Mouse (Mus musculus) frontal cortex, postnatal 10 days (tissue): ENCODE measurements around the gene Xpr1.
A peak's percentile ranks its signal among the peaks of the same experiment; 100 is the strongest.

Experiments used
- DNase-seq, 2 experiments: peaks; one replicate each; pipeline ENCODE4 v3.0.0; 2022; ENCODE audit warnings: low spot score in 2 of 2, mixed read lengths in 1 of 2

Gene Xpr1

DNA sequence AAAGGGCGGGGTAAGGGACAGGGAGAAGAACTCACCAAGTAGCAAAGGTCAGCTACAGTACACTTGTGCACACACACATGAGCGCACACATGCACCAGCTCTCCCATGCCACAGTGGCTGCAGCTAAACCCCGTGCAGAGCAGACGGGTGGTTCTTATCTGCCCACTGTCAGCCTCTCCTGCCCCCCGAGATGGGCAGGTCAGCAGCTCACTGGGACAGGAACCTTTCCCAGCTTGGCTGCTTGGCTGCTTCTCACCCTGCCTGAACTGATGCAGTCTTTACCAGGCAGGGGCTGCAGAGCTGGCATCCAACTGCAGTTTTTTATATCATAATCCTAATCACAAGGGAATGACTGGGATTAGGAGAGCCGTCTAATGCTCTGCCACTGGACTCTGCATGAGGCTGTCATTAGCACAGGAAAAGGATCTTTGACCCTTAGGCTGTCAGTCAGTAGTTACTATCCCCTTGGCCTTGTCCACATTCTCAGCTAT, 164.5 kb downstream of the Xpr1 start:
- DNase-seq = no peak

DNA sequence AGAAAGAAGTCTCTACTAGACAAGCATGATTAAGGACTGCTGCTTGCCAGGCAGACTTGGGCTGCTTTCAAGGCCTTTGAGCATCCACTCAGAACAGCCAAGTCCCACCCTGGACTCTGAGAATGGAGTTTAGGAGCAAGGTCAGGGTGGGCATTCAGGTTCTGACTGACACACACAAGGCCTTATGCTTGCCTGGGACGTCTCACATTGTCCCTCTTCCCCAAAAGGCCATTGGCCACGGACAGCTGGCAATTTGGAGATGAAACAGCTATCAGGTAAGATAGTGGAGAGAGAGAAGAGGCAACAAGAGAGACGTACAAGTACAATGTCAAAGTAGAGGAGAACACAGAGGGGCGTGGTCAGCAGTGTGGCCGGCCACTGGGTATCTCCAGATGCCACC, 165.6 kb downstream of the Xpr1 start:
- DNase-seq = no peak

DNA sequence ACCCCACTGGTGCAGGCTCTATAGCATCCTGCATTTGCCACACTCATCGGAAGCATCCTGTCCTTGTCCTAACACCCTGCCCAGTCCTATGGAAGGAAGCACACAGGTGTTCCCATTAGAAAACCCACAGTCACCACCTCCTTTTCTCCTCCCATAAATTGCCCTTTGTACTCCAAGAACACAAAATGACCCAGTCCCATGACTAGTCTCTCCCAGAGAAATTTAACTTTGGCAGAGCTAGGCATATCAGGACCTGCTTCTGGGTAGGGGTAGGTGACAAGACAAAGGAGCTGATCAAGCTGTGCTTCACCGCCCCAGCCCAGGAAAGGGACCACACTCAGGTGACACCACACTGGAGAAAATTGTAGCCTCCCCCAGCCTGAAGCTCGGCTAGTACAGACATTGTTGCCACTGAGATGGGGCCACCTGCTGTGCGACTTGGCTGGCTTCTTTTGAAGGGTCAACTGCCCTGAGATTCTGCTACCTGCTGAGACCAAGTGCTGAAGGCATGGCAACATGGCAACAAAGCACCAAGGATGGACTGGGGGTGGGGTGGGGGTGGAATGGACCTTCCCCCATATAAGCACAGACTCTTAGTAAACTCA, 166.6 kb downstream of the Xpr1 start:
- DNase-seq = no peak

DNA sequence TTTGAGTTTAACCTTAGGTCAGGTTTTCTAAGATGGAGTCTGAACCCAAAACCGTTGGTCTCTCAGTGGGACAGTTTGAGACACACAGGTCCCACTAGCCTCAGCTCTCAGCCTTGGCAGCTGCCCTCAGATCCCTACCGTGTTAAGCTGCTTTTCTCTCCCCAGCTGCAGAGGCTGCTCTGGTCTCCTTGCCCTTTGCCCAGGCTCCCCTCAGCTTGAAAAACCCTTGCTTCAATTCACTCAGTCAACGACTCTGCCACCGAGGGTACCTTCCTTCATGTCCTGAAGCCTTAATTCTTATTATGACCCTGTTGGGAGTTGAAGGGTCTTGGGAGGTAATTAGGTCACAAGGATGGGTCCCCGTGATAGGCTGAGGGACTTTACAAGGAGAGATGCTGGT, 167.3 kb downstream of the Xpr1 start:
- no peak for DNase-seq

DNA sequence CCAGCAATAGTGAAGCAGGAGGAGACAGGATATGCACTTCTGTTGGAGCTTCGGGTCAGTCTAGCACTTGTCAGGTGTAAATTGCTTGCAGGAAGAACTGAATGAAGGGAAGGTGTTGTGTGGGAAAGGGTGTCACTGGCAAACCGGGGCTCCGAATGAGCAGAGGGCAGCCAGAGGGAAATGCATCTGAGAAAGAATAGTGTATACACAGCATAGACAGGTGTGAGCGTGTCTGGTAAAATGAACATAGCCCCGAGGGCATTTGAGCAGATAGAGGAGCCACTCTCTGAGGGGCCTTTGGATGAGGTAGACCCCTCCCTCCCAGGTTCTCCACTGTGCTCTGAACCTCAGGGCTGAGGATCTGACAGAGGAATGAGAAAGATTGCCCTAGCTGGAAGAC, 169.2 kb downstream of the Xpr1 start:
- DNase-seq = no peak

DNA sequence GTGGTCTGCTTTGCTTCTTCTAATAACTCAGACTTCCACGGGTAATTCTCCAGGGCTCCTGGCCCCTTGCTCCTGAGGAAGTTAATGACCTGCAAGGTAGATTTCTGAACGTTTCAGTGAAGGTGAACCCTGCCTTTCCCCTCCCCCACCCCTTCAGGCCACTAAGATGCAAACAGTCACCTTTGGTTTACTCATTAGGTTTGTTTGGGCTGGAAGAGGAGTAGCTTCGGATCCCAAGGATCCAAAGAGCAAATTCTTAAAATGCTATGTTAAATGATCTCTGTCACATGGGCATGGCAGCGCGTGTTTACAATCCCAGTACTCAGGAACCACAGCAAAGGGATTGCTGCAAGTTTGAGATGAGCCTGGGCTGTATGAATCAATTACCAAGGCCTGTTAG, 169.8 kb downstream of the Xpr1 start:
- DNase-seq = no peak

DNA sequence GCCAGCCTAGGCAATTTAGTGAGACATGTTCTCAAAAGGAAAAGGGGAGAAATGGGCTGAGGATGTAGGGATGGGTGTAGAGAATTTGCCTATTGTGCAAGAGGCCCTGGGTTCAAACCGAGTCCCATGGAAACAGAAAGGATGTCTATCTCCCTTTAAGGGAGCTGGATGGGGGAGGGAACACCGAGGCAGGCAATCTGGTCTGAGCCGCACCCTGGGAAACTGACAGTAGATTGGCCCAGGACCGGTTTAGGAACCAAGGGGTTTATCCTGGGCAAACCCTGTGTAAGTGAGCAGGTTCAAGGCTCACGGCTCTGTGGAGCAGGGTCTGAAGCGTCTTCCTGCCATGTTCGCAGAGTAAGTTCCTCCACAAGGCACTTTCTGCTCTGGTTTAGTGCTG, 171.7 kb downstream of the Xpr1 start:
- no peak for DNase-seq

DNA sequence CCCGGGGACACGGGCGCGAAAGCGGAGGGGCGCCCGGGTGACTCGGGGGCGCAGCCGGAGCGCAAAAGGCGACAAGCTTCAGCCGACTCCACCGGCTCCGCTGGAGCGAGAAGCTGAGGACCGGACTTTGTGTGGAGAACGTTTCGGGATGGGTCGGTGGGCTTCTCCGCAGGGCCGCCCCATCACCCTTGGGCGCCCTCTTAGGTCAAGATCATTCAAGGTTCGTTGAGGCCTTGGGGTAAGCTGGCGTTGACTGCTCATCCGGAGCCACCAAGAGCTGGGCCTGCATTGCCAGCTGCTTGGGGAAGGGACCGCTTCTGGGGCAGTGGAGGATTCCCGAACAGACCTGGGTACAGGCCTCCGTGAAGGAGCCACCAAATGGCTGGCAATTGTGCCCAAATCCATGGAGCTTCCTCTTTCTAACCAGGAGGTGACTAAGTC, 172.4 kb downstream of the Xpr1 start:
- DNase-seq = no peak

DNA sequence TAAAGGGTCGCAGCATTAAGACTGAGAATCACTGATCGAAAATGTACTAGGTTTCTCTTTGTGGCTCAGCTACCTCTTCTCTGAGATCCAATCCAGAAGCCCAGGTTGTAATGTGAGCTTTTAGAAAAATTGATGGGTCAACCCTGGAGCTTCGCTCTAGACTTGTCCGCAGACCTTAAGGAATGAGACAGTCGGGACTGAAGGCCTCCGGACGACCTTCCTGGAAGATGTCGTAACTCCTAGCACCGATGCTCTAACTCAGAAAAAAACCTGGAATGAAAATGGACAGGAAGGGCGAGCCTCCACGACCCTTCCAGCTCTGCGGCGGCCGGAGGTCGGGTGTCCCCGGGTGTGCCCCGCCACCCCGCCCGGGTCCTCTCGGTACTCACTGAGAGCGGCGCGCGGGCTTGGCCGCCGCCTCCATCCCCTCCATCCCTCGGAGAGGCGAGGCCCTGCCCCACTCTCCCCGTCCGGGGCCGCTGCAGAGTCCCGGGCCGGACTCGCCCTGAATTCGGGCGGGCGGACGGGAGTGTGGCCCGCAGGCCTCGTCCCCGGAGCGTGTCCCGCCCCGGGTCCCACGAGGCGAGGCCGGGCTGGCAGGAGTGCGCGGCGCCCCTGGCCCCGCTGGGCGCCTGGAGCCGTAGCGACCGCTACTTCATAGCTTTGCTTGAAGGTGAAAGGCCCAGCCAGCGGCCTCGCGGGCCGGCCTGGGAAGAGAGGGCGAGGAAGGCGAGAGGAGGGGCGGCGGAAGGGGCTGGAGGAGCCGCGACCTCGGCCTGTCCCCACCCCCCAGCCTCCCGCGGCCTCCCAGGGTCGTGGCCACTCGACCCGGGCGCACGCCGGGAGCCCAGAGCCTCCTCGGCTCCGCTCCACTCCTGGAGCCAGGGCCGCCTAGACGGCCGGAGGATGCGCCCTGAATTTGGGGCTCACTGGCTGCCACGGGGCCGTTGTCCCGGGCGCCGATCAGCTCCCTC, 173.1 kb downstream of the Xpr1 start, which contains the start of gene BC034090:
Gene BC034090 (minus strand): TSS at position 648 of the 974 bp plus-strand sequence.
- DNase-seq = no peak

DNA sequence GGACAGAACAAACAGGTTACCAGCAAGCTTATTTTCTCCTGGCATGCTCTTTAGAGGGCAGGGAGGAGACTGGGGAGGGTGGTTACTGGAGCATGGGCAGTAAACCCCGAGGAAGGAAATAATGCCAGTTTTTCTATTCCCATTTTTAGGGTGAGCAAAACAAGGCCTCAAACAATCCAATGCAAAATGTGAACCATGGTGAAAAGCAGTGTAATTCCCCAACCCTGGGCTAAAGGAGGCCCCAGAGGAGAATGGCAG, 174.8 kb downstream of the Xpr1 start:
- DNase-seq = no peak

DNA sequence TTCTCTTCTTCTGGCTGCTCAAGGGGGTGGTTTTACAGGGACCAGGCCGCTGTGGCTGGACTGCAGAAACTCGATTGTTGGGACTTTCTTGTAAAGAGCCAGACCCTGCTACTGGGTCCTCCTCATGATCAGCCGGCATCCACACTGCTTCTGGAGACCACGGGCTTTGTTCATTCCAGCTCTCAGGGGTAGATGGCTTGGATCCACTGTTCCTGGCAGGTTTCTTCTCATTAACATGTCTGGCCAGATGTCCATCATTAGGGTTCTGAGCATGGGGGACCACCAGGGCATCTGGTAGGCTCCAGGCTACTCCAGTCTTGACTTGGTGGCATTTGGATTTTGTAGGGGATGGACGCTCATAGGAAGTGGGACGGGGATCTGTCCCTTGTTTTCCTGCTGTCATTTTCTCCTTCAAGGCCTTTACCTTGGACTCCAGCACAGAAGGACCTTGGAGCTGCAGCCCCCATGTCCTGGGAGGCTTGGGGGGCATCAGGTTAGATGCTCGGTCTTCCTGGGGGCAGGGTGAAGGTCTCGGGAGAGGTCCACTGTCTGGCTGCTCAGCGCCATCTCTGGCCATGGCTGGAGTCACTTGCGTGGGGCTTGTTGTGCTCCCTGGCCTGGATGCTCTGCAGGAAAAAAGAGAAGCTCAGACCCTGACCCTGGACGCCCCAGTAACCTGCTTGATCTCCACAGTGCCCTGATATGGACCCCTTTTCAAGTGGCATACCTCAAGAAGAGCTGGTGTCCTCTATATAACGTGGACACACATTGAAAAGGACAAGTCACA, 175.3 kb downstream of the Xpr1 start:
- no peak for DNase-seq

DNA sequence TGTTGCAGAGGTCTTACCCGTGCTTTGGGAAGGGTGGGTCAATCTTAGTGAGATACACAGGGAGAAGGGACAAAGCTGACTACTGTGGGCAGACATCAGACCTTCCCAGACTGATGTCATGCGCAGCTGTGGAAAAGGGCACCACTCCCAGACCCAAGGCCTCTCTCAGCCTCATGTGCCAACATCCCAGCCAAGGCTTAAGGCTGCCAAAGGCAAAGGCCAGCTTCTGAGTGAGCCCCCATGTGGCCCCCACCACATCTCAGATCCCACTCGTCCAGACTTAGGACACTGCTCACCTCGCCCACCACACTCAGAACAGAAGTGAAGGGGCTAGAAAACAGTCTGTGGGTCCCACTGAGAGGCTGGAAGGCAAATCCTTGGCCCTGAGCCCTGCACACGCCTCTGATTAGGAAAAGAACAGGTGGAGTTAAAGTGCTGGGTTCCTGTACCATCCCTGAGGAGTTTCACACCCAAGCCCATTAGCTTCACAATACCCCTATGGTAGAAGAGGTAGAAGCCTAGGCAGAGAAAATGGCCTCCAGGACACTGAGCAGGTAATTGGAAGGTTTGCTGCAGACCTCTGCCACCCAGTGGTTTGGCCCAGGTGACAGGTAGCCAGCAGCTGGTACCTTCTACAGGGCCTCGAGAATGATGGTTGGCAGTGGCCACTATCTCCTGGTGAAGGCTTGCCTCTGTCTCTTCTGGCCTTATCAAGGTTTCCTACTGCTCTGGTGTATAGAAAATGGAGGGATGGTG, 177.1 kb downstream of the Xpr1 start:
- no peak for DNase-seq

DNA sequence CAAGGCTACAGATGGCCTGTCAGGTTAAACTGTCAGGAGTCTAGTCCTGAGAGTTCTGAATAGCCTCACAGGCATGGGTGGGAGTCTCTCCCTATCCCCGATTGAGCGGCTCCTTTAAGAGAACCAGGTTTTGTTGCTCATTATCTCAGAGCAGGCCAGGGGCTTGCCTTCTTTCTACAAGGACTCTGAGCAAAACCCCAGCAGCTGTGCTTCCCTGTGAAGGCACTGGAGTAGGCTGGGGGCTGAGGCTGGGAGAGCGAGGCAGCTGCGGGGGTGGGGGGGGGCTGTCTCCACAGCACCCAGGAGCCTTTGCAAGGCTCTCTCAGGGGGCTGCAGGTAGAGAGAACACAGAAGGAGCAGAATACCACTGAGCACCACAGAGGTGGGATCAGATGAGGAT, 178.0 kb downstream of the Xpr1 start:
- DNase-seq = no peak

DNA sequence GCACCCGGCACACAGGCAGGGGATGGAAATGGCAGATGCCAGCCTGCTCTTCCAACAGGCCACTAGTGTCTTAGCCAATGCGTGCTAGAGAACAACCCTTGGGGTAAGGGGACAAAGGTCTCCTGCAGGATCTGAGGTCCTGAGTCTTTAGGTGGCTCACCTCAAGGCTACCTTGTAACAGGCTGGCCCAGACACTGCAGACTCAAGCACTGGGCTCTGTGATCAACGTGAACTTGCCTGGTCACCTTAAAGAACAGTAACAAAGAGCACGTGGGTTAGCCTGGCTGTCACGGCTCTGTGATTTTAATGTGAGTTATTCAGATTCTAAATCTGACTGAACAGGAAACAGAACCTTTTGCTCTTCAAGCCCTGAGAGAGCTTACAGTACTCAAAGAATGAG, 179.1 kb downstream of the Xpr1 start:
- DNase-seq = no peak

DNA sequence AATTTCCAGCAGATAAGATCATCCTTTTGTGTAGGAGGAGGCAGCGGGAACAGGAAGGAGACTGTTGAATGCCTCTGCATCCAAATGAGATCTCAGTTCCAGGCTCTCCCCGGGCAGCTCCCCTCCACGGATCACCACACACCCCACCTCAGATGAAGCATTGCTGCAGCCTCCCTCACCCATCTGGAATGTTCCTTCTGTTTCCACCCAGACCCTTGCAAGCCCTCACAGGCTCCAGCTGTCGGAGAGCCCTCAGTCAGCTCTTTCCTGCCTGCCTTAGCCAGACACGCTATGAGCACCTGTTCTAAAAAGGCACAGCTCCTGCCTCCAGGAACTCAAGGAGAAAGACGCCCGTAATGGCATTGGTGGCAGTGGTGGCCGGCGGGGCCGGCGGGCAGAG, 179.8 kb downstream of the Xpr1 start:
- DNase-seq = no peak

DNA sequence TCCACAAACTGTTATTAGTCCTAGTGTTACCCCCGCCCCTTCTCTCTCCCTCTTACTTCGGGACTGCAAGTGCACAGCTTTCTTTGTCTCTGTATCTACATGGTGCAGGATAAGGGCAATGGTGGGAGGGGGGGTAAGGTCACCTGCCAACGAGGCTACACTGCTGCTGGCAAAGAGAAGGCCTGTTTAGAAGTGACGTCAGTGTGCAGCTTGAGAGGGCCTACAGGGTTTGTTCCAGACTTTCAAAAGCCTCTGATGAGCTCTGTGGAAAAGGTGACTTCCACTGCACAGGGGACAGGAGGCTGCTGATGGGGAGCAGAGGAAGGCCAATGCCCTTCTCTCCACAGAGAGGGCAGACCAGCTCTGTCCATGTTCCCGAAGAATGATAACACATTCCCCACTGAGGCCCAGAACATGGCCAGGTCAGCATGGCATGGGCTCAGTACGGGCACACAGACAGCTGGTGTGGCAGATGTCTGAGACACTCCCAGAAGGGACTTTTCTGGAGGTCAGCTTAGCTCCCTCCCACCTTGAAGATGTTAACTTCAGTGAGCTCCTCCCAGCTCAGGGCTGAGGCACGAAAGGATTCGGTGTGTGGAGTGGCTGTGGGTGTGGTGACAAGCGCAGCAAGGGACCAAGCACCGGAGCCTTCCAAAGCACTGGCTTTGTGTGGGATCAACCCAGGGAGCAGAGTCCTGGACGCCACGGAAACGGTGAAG, 180.8 kb downstream of the Xpr1 start:
- no peak for DNase-seq

DNA sequence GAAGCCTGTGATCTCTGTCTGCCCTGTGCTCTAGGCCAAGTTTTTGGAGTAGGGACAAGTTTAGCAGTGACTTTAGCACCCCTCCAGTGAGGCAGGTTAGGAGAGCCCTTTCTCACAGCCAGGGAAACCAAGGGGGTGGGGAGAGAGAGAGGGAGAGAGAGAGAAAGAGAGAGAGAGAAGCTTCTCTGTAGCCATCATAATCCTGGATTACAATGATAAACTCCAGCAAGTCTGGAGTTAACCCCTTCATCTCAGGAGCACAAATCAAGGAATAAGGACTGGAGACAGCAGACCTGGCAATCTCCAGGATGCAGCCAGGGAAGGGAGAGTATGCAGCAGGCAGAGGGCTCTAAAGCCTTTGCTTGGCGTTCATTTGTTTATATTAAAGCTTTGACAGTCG, 181.6 kb downstream of the Xpr1 start:
- no peak for DNase-seq

DNA sequence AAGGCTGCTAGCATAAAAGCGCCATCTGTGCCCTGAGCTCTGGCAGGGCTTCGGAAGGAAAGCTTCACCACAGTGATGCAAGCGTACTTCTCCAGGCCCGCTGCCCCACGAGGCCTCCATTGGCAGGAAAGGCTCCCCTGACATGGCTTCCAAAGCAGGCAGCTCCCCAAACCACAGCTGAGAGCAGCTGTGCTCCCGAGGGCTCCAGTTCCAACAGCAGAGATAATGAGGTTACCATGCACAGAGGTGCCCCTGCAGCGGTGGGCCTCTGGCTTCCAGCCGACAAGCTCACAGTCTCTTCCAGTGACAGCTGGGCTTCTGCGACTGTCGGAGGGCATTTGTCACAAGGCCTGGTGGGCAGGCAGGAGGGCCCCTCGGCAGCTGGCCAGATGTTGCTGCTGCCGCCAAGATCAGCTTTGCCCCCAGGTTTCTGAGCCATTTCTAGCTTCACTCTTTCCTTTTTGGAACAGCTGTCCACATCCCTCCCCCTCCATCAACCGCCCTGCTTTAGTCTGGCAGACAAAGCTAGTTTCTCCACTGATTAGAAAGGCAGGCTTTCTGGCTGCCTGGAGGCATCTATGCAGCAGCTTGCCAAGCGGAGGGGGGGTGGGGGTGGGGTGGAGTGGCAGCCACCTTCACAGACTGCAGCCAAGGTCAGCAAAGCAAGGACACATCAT, 183.1 kb downstream of the Xpr1 start:
- peak in 1 of 2 experiments; percentile 68 for DNase-seq

DNA sequence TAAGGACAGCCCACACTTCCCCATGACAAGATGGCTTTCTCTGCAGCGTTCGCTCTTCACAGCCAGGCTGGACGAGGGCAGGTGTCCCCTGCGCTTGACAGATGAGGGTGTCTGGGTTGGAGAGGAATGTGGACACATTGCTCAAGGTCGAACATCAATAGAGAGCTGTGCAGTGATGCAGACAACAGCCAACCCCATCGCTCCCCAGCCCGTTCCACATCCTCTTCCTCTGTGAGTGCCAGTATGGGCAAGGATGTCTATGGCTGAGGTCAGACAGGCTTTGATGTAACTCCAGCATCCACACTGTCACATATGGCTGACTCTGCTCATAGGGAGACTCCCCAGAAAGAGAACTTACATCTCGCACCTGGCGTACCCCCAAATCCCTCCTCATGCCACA, 183.8 kb downstream of the Xpr1 start:
- DNase-seq = no peak

DNA sequence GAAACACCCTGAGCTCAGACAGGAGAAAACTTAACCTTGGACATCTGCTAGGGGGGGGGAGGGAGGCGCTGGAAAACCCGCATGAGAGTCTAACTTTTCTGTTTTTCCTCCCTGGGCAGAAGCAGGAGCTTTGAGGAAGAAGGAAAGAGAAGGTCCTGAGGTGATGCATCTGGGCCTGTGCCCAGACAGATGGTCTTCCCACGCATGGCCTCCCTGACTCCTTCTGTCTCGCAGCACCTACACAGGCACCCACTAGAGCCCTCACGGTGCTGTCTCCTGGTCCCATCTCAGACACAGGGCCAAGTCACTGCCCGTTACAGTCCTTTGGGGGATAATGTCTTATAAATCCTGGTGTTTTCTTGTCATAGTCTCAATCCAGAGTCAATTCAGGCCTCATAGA, 184.4 kb downstream of the Xpr1 start:
- no peak for DNase-seq

DNA sequence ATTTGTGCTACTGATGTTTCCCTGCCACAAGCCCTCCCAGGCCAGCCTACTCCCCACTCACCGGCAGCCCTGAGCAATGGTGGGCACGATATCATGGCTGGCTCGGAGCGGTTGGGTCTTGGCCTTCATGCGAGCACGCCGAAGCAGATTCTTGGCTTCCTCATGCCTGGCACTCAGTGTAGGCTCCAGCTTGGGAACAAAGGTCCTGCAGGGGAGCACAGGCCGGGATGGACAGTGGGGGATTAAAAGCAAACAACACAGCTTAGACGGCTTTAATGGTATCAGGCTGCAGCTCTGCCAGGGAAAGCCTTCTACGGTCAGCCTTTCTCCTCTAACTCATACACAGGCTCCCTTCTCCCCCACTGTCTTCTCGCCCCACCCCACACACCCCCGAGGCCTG, 184.8 kb downstream of the Xpr1 start:
- no peak for DNase-seq
